Mouse (Mus musculus) liver, adult 2 months (tissue): ENCODE measurements around the gene Aff2.

ENCODE experiments used
- CTCF ChIP-seq: fragments of 200-500 bp; IDR thresholded peaks from 2 replicates; pipeline ENCODE4 v1.5.1; 2011; ENCODE audit warnings: low read depth, low read length, control low read depth
- POLR2A ChIP-seq: fragments of 200-500 bp; IDR thresholded peaks from 2 replicates; pipeline ENCODE4 v1.6.1; 2011; ENCODE audit warnings: low read length, control low read depth; ENCODE audit not compliant: insufficient read depth; ENCODE audit errors: extremely low read depth

- TF ChIP-seq CTCF, result no peak
- no peak for TF ChIP-seq POLR2A
Observed at GRCm38 (mm10) chrX:69801890-69802439, 441.9 kb downstream of the Aff2 start.
